Mouse (Mus musculus) spleen, postnatal 36 days (tissue): ENCODE data around the gene Vgll3.
A peak's percentile ranks its signal among the peaks of the same experiment; 100 is the strongest.

ENCODE experiments used
- DNase-seq, 2 experiments: peaks; one replicate each; pipeline ENCODE4 v3.0.0; 2022; ENCODE audit warnings: low spot score in 2 of 2, mixed read lengths in 1 of 2

Gene Vgll3

GRCm38 (mm10) chr16:65814918-65815881, at the start of gene Vgll3:
Gene Vgll3 (plus strand): TSS chr16:65815257.
- DNase-seq, result peak; percentile 4 to 12

- DNase-seq, result no peak
Observed at GRCm38 (mm10) chr16:65765976-65766375, 49.1 kb upstream of the Vgll3 start.

- no peak for DNase-seq
Observed at GRCm38 (mm10) chr16:65785959-65786358, 29.1 kb upstream of the Vgll3 start.

- no peak for DNase-seq
Observed at GRCm38 (mm10) chr16:65816059-65816458, 1.0 kb downstream of the Vgll3 start.

- no peak for DNase-seq
Observed at GRCm38 (mm10) chr16:65818779-65819178, 3.7 kb downstream of the Vgll3 start.

- DNase-seq, result no peak
Observed at GRCm38 (mm10) chr16:65820803-65821202, 5.7 kb downstream of the Vgll3 start.

- no peak for DNase-seq
Observed at GRCm38 (mm10) chr16:65823721-65824120, 8.7 kb downstream of the Vgll3 start.

- no peak for DNase-seq
Observed at GRCm38 (mm10) chr16:65828141-65828565, 13.1 kb downstream of the Vgll3 start.

- DNase-seq, result no peak
Observed at GRCm38 (mm10) chr16:65829096-65829495, 14.0 kb downstream of the Vgll3 start.

- no peak for DNase-seq
Observed at GRCm38 (mm10) chr16:65834721-65835120, 19.7 kb downstream of the Vgll3 start.

- DNase-seq, result no peak
Observed at GRCm38 (mm10) chr16:65850126-65850525, 35.1 kb downstream of the Vgll3 start.

GRCm38 (mm10) chr16:65864471-65864870, 49.4 kb downstream of the Vgll3 start:
- DNase-seq, result no peak

- no peak for DNase-seq
Observed at GRCm38 (mm10) chr16:65867927-65868326, 52.9 kb downstream of the Vgll3 start.

- no peak for DNase-seq
Observed at GRCm38 (mm10) chr16:65868933-65869332, 53.9 kb downstream of the Vgll3 start.

- no peak for DNase-seq
Observed at GRCm38 (mm10) chr16:65888940-65889339, 73.9 kb downstream of the Vgll3 start.
